Mouse (Mus musculus) cortical plate, adult 2 months (tissue): Measurements from ENCODE around the gene Zfp383.

Source experiments
- CTCF ChIP-seq: fragments of 200-500 bp; IDR thresholded peaks from 2 replicates; pipeline ENCODE4 v1.5.1; 2011; ENCODE audit warnings: mild to moderate bottlenecking, control low read depth, low read length; ENCODE audit not compliant: insufficient read depth; ENCODE audit errors: extremely low read depth
- POLR2A ChIP-seq: fragments of 200-500 bp; IDR thresholded peaks from 2 replicates; pipeline ENCODE4 v1.6.1; 2011; ENCODE audit warnings: mild to moderate bottlenecking, low read length, control low read depth; ENCODE audit not compliant: insufficient read depth; ENCODE audit errors: extremely low read depth

DNA sequence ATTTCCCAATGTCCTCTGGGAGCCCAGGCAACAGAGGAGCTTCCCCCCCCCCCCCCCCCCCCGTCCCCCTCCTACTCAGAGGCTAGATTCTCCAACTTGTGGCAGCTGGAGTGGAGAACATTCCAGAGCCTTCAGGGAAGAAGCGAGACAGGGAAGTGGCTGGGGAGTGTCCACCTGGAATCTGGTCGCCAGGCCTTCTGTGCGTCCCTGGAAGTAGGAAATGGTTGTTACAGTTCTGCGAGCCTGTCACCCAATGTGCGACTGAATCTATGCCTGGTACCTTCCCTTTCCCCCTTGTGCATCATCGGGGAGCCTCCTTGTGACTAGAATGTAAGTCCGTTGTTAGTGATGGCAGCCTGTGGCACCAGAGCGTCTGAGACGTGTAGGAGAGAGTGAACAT is 48.2 kb downstream of the Zfp383 start:
- TF ChIP-seq CTCF (no peak), POLR2A (no peak)
